Mouse (Mus musculus): ENCODE results near the gene Clic1. TPM values are rescaled to one million over a fixed set of nuclear protein-coding genes. Genes with fewer than 3 reads are reported as not detected.

Clic1 gene
- total RNA-seq, 4 experiments from 2014 or later: 10.2 to 18.3 (median 11.8) TPM

Other genes with a start within 250 kb of the Clic1 start
- 1 to 10 TPM in 2 of 4 experiments, not detected in 2; 3.1 to 3.7 TPM for gene Cyp21a1, start 245.4 kb upstream of the Clic1 start, total RNA-seq (2022)
- 10 to 100 TPM; 45.3 to 49.5 (median 47.7) TPM for gene Stk19, start 213.0 kb upstream of the Clic1 start, total RNA-seq (2022)
- 10 to 100 TPM; 31.8 to 37.2 (median 34.0) TPM for gene Dxo, start 212.9 kb upstream of the Clic1 start, total RNA-seq (2022)
- 10 to 100 TPM; 61.1 to 73.1 (median 67.3) TPM for gene Skiv2l, start 199.8 kb upstream of the Clic1 start, total RNA-seq (2022)
- gene Nelfe, start 199.6 kb upstream of the Clic1 start, total RNA-seq (2022): 10 to 100 TPM; 34.8 to 38.3 (median 37.2) TPM
- under 1 TPM in 1 of 4 experiments, not detected in 3; 0.43 TPM for gene Cfb, start 187.4 kb upstream of the Clic1 start, total RNA-seq (2022)
- 1 to 10 TPM; 8.3 to 9.1 (median 9.0) TPM for gene Zbtb12, start 170.5 kb upstream of the Clic1 start, total RNA-seq (2022)
- gene Gm20547, start 167.9 kb upstream of the Clic1 start, total RNA-seq (2022): not detected
- gene C2, start 151.7 kb upstream of the Clic1 start, total RNA-seq (2022): 1 to 10 TPM; 1.6 to 5.9 (median 4.0) TPM
- 100 to 1,000 TPM; 182 to 191 (median 185) TPM for gene Ehmt2, start 151.5 kb upstream of the Clic1 start, total RNA-seq (2022)
- gene Slc44a4, start 135.5 kb upstream of the Clic1 start, total RNA-seq (2022): under 1 TPM; 0.33 to 0.66 (median 0.51) TPM
- gene Neu1, start 118.7 kb upstream of the Clic1 start, total RNA-seq (2022): 10 to 100 TPM; 40.1 to 44.4 (median 42.7) TPM
- 10 to 100 TPM in 2 of 4 experiments, 1 to 10 TPM in 2; 6.9 to 13.1 (median 10.4) TPM for gene Hspa1b, start 90.7 kb upstream of the Clic1 start, total RNA-seq (2022)
- not detected for gene Gm20481, start 80.1 kb upstream of the Clic1 start, total RNA-seq (2022)
- 10 to 100 TPM; 11.9 to 17.5 (median 13.7) TPM for gene Hspa1a, start 77.8 kb upstream of the Clic1 start, total RNA-seq (2022)
- under 1 TPM; 0.24 to 0.72 (median 0.58) TPM for gene Hspa1l, start 77.3 kb upstream of the Clic1 start, total RNA-seq (2022)
- gene Lsm2, start 68.1 kb upstream of the Clic1 start, total RNA-seq (2022): 10 to 100 TPM; 14.1 to 22.5 (median 17.3) TPM
- gene Vars, start 49.0 kb upstream of the Clic1 start, total RNA-seq (2022): 10 to 100 TPM; 43.5 to 53.0 (median 48.2) TPM
- 1 to 10 TPM in 3 of 4 experiments, under 1 TPM in 1; 0.95 to 1.5 (median 1.3) TPM for gene Vwa7, start 33.4 kb upstream of the Clic1 start, total RNA-seq (2022)
- under 1 TPM in 2 of 4 experiments, not detected in 2; 0.59 to 0.67 TPM for gene Sapcd1, start 21.9 kb upstream of the Clic1 start, total RNA-seq (2022)
- gene Msh5, start 3.2 kb upstream of the Clic1 start, total RNA-seq (2022): 1 to 10 TPM in 1 of 4 experiments, under 1 TPM in 2, not detected in 1; 0.34 to 1.2 (median 0.78) TPM
- 10 to 100 TPM; 13.1 to 20.2 (median 14.8) TPM for gene Ddah2, start 9.1 kb downstream of the Clic1 start, total RNA-seq (2022)
- gene Ly6g6c, start 15.4 kb downstream of the Clic1 start, total RNA-seq (2022): not detected
- under 1 TPM in 1 of 4 experiments, not detected in 3; 0.15 TPM for gene Mpig6b, start 16.2 kb downstream of the Clic1 start, total RNA-seq (2022)
- 1 to 10 TPM; 3.7 to 4.9 (median 4.0) TPM for gene Ly6g6e, start 26.9 kb downstream of the Clic1 start, total RNA-seq (2022)
- 1 to 10 TPM in 3 of 4 experiments, under 1 TPM in 1; 0.70 to 1.8 (median 1.3) TPM for gene Ly6g6d, start 28.1 kb downstream of the Clic1 start, total RNA-seq (2022)
- gene Ly6g6f, start 35.6 kb downstream of the Clic1 start, total RNA-seq (2022): under 1 TPM in 2 of 4 experiments, not detected in 2; 0.50 to 0.54 TPM
- 100 to 1,000 TPM; 117 to 125 (median 121) TPM for gene Abhd16a, start 39.3 kb downstream of the Clic1 start, total RNA-seq (2022)
- not detected for gene Ly6g5c, start 58.3 kb downstream of the Clic1 start, total RNA-seq (2022)
- under 1 TPM; 0.32 to 1.00 (median 0.46) TPM for gene Ly6g5b, start 65.5 kb downstream of the Clic1 start, total RNA-seq (2022)
- 10 to 100 TPM; 19.7 to 24.5 (median 22.8) TPM for gene Gpank1, start 71.5 kb downstream of the Clic1 start, total RNA-seq (2022)
- 100 to 1,000 TPM; 188 to 228 (median 194) TPM for gene Csnk2b, start 72.1 kb downstream of the Clic1 start, total RNA-seq (2022)
- 10 to 100 TPM; 25.6 to 34.3 (median 30.1) TPM for gene D17H6S53E, start 76.4 kb downstream of the Clic1 start, total RNA-seq (2022)
- gene Apom, start 82.1 kb downstream of the Clic1 start, total RNA-seq (2022): not detected
- gene Bag6, start 85.2 kb downstream of the Clic1 start, total RNA-seq (2022): 100 to 1,000 TPM; 263 to 306 (median 290) TPM
- 100 to 1,000 TPM; 272 to 295 (median 280) TPM for gene Prrc2a, start 114.9 kb downstream of the Clic1 start, total RNA-seq (2022)
- gene Aif1, start 126.1 kb downstream of the Clic1 start, total RNA-seq (2022): 10 to 100 TPM; 11.2 to 30.3 (median 17.4) TPM
- gene Lst1, start 138.5 kb downstream of the Clic1 start, total RNA-seq (2022): 10 to 100 TPM in 1 of 4 experiments, 1 to 10 TPM in 3; 6.5 to 10.1 (median 7.9) TPM
- 1 to 10 TPM in 3 of 4 experiments, not detected in 1; 1.0 to 1.6 (median 1.2) TPM for gene Ltb, start 144.5 kb downstream of the Clic1 start, total RNA-seq (2022)
- under 1 TPM in 1 of 4 experiments, not detected in 3; 0.39 TPM for gene Tnf, start 152.0 kb downstream of the Clic1 start, total RNA-seq (2022)
- 1 to 10 TPM in 1 of 4 experiments, under 1 TPM in 3; 0.28 to 1.2 (median 0.58) TPM for gene Lta, start 155.4 kb downstream of the Clic1 start, total RNA-seq (2022)
- gene Gm16181, start 170.9 kb downstream of the Clic1 start, total RNA-seq (2022): not detected
- 100 to 1,000 TPM; 552 to 589 (median 575) TPM for gene Atp6v1g2, start 183.7 kb downstream of the Clic1 start, total RNA-seq (2022)
- gene Nfkbil1, start 185.8 kb downstream of the Clic1 start, total RNA-seq (2022): 10 to 100 TPM; 14.1 to 18.8 (median 17.1) TPM
- 100 to 1,000 TPM; 175 to 212 (median 200) TPM for gene Ddx39b, start 191.8 kb downstream of the Clic1 start, total RNA-seq (2022)
- gene H2-D1, start 212.8 kb downstream of the Clic1 start, total RNA-seq (2022): 10 to 100 TPM; 29.5 to 72.8 (median 47.5) TPM

Data from left cerebral cortex, adult 8-10 months (tissue).